Mouse (Mus musculus) thymus, adult 2 months (tissue): ENCODE data around the gene Ldlr.

Experiments used
- CTCF ChIP-seq: fragments of 200-500 bp; IDR thresholded peaks from 2 replicates; pipeline ENCODE4 v1.5.1; 2012; ENCODE audit warnings: mild to moderate bottlenecking, control low read depth, low read length, moderate library complexity, borderline replicate concordance; ENCODE audit not compliant: control insufficient read depth, poor library complexity, insufficient read depth; ENCODE audit errors: extremely low read depth
- POLR2A ChIP-seq: fragments of 200-500 bp; IDR thresholded peaks from 2 replicates; pipeline ENCODE4 v1.6.1; 2012; ENCODE audit warnings: mild to moderate bottlenecking, low read length, control low read depth, moderate library complexity; ENCODE audit not compliant: control insufficient read depth, poor library complexity, insufficient read depth; ENCODE audit errors: extremely low read depth

GRCm38 (mm10) chr9:21797921-21798344 lies 74.7 kb downstream of the Ldlr start:
- TF ChIP-seq CTCF (no peak), POLR2A (no peak)
